Mouse (Mus musculus) thymus, postnatal 36 days (tissue): ENCODE data around the gene Ly86.

Source experiments
- DNase-seq, 2 experiments: peaks; one replicate each; pipeline ENCODE4 v3.0.0; 2022; ENCODE audit warnings: mixed read lengths in 2 of 2

Gene Ly86

GRCm38 (mm10) chr13:37344909-37345772 lies at the start of gene Ly86:
Gene Ly86, plus strand, starts transcription at chr13:37345208.
- no peak for DNase-seq

GRCm38 (mm10) chr13:37297886-37298285 lies 47.1 kb upstream of the Ly86 start:
- no peak for DNase-seq

GRCm38 (mm10) chr13:37298856-37299255 lies 46.2 kb upstream of the Ly86 start:
- no peak for DNase-seq

GRCm38 (mm10) chr13:37302877-37303276 lies 42.1 kb upstream of the Ly86 start:
- no peak for DNase-seq

- DNase-seq, result no peak
These were observed 37.0 kb upstream of the Ly86 start for GRCm38 (mm10) chr13:37308006-37308405.

- no peak for DNase-seq
These were observed 35.7 kb upstream of the Ly86 start for GRCm38 (mm10) chr13:37309296-37309695.

- DNase-seq, result peak; percentile 43 to 67
These were observed 34.7 kb upstream of the Ly86 start for GRCm38 (mm10) chr13:37310331-37310730.

DNA sequence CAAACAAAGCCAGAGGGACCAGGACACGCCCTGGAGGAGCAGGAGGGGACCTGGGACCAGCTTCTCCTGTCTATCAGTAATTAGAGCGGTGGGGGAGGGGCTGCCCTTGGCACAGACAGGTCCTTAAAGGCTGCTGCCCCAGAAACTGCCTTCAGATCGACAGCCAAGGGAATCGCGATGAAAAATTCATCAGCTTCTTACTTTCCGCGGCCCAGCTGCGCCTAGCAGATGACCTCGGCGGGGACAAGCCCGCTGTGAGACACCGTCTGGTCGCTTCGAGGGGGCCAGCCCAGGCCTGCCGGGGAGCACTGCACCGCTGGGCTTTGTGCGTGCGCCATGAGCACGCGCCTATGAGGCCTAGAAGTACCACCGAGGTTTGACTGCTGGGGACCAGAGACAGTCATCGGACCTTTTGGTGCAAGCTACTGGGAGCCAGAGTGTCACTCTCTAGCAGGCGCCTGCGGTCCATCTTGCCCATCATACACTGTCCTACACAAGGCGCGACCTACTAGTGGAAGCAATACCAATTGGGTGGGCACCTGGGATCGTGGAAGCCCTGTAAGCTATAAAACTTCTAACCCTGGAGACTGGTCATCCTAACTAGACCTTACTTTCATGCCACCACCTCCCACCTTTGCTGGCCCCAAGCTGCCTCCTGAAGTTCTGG lies 33.3 kb upstream of the Ly86 start:
- peak; percentile 30 to 48 for DNase-seq

- DNase-seq, result peak; percentile 86 to 89
These were observed 32.6 kb upstream of the Ly86 start for GRCm38 (mm10) chr13:37312222-37312928.

DNA sequence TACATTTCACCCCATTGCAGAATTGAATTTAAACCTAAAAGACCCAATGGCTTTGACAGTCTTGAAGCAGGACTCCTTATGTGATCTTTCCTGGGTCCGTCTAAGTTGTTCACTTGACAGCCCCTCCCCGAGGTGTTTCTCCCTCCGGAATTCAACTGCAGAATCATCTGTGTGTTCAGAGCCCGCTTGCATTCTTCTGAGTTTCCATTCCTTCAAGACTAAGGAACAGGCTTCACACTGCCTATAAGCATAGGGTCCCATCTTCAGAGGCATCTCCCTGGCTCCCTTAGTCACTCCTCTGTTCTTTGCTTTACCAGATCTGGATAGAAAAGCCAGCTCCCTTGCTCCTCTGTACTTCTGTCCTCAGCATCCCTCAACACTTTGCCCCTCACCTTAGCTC lies 32.1 kb upstream of the Ly86 start:
- DNase-seq, result no peak

DNA sequence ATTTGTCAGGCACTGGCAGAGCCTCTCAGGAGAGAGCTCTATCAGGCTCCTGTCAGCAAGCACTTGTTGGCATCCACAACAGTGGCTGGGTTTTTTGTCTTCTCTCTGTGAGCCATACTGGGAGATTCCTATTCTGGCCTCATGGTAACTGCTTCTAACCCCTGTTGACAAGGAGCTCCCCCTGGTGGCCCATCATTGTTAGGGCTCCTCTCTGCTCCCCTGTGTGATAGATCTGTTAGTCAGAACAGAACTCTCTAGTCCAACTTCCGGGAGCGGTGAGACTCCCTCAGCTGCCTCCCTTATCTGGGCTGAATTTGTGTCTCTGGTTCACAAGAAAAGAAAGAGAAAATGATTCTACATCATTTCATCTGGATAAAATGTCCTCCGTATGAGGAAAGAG lies 19.5 kb upstream of the Ly86 start:
- peak; percentile 75 to 80 for DNase-seq

DNA sequence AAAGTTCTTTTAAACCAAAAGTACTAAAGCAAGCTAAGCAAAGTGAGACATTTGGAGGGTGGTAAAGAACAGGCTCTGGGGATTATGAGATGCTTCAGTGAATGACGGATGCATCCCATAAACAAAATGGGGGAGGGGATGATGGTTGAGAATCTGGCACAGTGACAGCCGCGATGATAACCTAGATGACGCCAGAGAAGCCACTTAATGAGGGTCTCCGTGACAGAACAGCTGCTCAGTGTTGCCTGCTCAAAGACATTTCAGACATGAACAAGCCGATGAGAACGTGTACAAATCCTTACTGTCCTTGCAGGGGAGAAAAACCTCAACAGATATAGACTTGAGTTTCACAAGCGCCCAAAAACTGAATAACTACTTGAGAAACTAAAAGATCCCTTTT lies 15.3 kb upstream of the Ly86 start:
- DNase-seq, result no peak

DNA sequence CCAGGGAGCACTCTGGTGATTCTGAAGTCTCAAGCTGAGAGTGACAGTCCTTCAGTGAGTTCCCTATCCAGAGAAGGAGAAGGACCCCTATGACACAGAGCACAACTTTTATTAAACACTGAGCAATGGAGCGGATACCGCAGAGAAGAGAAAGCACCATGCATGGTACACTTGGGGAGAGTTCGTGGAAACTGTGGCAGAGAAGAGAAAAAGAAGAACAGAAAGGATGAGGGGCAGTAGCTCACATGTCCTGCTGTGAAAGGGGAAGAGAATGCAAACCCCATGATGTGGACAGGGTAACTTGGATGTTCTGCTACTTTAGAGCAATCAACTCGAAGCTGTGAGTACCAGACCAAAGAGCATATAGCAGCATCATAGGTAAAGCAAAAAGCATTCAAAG lies 14.0 kb upstream of the Ly86 start:
- no peak for DNase-seq

DNA sequence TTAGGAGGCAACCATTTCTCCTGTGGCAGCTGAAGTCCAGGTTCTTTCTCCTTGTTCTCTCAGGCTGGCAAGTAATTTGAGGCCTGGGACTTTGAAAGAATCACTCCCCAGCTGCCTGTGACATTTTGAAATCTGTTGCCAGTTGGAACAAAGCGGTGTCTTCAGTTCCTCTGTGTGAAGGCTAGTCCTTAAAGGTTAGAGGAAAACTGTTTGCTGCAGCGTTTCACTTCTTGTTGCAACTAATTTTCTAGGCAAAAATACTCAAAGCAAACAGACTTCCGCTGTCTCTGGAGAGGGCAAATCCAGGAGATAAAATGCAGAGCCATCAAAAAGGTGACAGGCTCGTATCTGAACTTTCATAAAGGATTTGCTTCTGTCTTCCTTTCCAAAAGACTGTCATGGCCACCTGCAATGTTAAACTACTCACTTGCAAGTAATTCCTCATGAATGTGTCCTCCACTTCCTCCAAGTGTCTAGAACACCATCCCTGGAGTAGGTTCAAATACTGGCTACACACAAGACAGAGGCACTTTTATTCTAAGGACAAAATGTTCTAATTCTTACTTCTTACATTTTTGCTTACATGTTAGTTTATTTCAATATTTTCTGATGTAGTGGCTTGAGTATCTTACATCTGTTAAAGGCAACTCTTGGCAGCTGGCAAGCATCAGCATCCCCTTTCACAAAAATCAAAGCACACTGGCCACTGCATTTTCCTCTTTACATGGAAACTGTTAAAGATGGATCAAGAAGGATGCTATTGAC lies 12.0 kb upstream of the Ly86 start:
- DNase-seq, result no peak

- DNase-seq, result no peak
These were observed 11.5 kb upstream of the Ly86 start for GRCm38 (mm10) chr13:37333544-37333870.

- no peak for DNase-seq
These were observed 7.7 kb upstream of the Ly86 start for GRCm38 (mm10) chr13:37337269-37337668.

DNA sequence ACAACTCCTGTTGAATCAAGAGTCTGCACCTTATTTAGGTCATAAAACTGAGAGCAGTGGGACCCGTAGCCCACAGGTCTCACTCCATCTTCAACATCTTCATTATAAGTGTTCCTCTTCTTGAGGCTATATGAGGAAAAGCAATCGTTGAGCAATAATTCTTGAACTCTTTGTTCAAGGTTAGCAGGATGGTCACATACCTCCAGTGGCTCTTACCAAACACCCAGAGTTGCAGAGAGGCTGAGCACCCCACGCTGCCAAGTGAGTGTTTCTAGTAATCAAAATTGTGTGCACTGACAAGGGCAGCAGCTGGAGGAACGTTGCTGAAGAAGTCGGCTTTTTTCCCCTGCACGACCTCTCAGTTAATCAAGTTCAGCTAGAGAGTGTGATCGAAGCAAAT lies 7.1 kb upstream of the Ly86 start:
- no peak for DNase-seq

GRCm38 (mm10) chr13:37342804-37343203 lies 2.2 kb upstream of the Ly86 start:
- DNase-seq, result no peak

GRCm38 (mm10) chr13:37345823-37346222 lies 815 bp downstream of the Ly86 start:
- no peak for DNase-seq

GRCm38 (mm10) chr13:37347871-37348595 lies 3.0 kb downstream of the Ly86 start:
- no peak for DNase-seq

GRCm38 (mm10) chr13:37349051-37349450 lies 4.0 kb downstream of the Ly86 start:
- DNase-seq, result no peak

GRCm38 (mm10) chr13:37353016-37353415 lies 8.0 kb downstream of the Ly86 start:
- DNase-seq, result no peak
